Mouse (Mus musculus) heart, postnatal 0 days (tissue): ENCODE measurements around the gene Mmp25.

Source experiments
- CTCF ChIP-seq: IDR thresholded peaks from 2 replicates; pipeline ENCODE4 v1.5.1; 2016; ENCODE audit warnings: antibody characterized with exemption, control low read depth, low read depth
- EP300 ChIP-seq: IDR thresholded peaks from 2 replicates; pipeline ENCODE4 v1.6.1; 2016; ENCODE audit warnings: antibody characterized with exemption, low read depth

DNA sequence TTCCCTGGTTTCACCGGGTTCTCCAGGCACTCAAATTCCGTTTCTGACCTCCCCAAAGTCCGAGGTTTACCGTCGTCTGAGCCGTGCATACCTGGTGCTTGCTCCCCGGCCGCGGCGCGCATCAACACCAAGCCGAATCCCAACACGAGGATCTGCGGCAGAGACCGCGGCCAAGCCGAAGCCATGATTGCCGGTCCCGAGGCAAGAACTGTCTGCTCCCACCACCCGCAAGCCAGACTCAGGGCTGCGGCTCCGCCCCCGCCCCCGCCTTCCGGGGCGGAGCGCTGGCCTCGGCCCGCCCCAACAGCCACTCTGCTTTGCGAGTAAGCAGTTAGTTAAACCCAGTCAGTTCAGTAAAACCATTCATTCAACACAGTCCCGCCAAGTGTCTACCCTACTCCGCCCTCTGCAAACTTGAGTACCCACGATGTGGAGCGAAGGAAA lies 32.2 kb upstream of the Mmp25 start, which contains the start of gene Tnfrsf12a:
- no peak for TF ChIP-seq EP300
- no peak for TF ChIP-seq CTCF
